Mouse (Mus musculus): Measurements from ENCODE around the gene Adcy1.
"Not testable (repeated sequence)": the region's sequence is repeated elsewhere in the genome, so short reads cannot be mapped to it uniquely, and the experiment has no call there.

The Adcy1 gene

DNA sequence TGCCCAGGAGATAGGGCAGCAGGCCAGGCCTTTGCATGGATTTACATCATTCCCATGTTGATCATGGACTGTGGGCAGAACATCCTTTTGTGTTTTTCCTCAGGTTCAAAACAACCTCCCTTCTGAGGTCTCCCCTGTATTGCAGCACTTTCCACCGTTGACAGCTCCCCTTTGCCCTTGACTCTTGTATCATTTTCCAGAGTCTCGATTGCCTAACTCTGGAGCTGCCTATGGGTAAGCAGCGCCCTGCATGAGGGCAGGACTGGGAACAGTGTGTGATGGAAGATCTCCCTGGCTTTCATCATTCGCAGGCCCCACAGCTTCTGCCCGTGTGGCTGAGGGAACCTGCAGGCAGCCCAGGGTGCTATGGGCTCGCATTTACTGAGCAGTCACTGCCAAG is 129.4 kb downstream of the Adcy1 start:
- DNase-seq, result no peak

DNA sequence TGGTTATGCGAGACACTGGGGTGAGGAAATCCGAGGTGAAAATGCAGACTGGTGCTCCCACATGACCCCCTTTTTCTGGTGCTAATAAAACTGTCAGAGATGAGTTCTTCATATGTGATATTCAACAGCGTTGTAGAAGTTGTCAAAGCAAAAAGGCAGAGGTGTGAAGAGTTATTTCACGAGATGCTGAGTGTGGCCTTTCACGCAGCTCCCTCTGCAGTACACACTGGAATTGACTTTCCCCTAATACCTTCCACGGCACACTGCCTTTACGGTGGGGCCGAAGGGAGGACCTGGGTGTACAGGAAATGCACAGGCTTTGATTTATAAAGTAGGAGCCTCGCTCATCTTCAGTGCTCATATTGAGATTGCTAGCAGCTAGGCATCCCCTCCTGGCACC is 129.8 kb downstream of the Adcy1 start:
- DNase-seq, result no peak

DNA sequence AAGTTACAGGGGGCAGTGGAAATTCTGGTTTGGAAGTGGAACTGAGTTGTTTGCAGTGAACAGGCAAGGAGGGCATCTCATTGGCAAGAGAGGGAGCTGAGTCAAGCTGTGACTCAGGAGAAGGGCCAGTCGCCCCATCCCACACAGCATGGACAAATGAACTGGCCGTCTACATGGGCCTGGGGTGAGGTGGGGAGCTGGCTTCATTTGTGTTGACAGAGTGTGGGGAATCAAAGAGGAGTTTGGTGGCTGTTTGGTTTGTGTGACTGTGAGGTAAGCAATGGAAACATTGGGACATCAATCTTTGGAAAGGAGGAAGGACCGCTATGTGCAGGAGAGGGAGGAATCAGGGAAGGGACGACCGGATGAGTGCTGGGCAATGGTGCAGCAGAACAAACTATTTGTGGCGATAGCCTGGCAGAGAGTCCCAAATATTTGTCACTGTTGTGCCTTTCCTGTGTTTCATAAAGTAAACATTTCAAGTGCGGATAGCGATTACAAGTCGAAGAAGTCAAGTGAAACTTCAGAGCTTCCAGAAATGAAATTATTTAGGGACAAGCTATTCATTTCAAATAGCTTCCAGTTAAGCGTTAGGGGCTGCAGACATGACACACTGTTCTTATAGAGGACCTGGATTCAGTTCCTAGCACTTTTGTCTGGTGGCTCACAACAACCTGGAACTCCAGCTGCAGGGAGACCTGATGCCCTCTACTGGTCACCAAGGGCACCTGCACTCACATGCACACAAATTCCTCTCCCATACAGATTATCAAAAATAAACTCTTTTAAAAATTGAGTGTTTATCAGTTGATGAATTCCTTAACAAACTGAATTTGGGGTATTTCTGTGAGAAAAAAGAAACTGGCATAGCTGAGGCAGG is 131.4 kb downstream of the Adcy1 start:
- no peak for DNase-seq

DNA sequence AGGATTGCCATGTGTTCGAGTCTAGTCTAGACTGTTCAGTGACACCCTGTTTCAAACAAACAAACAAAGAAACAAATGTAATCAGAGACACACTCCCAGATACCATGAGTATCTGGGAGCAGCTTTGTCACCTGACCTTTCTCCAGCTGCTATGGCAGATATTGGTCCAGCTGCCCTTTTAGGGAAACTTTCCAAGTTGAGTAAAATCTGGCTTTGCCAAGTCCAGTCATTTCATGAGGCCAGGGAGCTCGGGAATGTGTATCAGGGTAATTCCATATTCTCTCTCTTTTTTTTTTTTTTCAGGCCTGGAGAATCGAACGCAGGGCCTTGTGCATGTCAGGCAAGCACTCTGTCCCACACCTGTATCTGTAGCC is 132.0 kb downstream of the Adcy1 start:
- no peak for DNase-seq

DNA sequence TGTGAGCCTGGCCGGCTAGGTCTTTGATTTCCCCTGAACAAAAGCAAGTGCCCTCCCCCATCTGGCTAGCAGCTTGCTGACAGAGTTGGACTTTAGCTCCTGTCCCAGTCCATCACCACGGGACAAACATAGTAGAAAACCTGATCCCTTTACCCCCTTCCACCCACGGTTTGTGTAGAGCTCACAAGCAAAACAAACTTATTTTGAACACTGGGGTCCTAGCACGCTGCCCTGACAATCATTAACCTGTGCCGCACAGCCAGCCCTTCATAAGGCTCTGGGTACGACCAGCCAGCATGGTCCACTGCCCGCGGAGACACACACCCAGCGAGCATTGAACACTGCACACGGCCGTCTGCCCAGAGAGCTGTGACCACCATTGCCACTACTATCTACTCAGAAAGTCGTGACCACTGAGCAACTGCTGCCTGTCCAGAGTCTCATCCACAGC is 134.2 kb downstream of the Adcy1 start, which contains the start of gene Igfbp1:
Igfbp1 (plus strand) TSS at position 292 of the 451 bp plus-strand sequence.
- no peak for DNase-seq

DNA sequence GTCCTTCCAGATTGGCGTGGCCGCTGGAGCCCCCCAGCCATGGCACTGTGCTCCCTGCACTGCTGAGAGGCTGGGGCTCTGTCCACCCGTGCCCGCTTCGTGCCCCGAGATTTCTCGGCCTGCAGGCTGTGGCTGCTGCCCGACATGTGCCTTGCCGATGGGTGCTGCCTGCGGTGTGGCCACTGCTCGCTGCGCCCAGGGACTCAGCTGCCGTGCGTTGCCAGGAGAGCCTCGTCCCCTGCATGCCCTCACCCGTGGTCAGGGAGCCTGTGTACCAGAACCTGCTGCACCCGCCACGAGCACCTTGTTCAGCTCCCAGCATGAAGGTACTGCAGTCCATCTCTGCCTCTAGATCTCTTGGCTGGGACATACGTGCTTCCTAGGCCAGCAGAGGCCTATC is 134.7 kb downstream of the Adcy1 start:
- no peak for DNase-seq

DNA sequence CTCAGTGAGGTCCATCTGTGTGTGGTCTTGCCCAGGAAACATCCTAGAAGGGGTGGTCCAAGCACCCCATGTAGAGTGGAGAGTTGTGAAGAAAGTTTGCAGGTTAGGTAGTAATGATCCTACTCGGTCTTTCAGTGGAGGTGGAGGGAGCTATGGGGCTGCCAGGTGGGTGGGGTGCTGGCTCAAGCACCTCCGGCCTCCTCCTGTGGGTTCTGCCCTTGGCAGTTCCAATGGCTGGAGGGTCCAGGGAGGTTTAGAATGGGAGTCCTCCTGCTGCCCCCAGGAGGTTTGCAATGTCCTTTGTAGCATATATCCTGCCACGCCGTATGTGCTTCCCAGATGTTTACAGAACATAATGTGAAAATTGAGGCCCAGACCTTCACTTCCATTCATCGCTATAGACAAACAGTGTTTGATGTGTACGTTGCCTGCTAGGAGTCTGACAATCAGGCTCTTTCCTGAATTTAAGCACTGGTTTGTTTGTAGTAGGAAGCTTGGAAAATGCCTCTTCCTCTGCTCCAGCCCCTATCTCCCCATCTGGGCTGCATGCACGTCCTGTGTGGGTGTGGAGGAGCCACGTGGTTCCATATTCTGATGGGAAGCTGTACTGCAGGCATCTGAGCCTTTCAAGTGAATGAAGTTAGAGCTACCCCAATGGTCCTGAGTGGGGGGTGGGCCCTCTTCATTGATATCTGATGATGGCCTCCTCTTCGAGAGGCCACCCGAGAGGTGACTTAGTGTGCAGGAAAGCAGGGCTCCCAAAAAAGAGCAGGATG is 135.4 kb downstream of the Adcy1 start:
- DNase-seq, result no peak

DNA sequence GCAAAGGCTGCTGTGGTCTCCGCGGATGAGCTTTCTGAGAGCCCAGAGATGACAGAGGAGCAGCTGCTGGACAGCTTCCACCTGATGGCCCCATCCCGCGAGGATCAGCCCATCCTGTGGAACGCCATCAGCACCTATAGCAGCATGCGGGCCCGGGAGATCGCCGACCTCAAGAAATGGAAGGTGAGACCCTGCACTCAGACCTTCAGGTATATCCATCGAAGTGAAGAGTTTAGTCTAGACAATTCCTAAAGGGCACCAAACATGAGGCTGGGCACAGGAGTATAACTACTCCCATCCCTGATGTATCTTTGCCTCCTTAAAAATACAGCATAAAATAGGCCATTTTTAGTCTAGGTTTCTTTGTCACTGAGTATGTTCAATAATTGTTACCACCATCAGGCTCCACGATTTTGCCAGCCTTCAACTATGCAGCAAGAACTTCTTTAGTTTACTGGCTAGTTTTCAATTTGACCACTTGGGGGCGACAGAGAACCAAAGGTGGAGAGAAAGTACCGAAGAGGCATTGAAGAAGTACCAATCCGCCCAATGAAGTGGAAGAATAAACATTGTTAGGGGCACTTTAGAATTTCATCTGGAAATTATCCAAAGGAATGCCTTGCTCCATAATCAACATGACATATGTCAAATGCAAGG is 136.6 kb downstream of the Adcy1 start:
- peak; percentile 60 for DNase-seq

DNA sequence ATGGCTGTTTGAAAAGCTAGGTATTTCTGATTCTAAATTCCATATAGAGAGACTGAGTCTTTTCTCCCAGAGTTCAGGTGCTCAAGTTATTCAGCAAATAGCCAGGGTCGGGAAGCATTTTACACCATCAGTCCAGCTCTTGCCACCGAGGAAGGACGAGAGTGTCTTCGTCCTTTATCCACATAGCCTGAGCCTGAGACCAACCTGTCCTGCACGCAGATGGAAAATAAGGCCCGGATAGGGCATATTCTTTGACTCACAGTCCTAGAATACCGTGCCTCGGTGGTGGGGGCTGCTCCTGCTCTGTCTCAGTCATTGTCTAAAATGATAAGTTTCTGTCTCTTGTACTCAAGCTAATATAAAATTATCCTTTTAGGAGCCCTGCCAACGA is 137.1 kb downstream of the Adcy1 start:
- DNase-seq, result no peak

DNA sequence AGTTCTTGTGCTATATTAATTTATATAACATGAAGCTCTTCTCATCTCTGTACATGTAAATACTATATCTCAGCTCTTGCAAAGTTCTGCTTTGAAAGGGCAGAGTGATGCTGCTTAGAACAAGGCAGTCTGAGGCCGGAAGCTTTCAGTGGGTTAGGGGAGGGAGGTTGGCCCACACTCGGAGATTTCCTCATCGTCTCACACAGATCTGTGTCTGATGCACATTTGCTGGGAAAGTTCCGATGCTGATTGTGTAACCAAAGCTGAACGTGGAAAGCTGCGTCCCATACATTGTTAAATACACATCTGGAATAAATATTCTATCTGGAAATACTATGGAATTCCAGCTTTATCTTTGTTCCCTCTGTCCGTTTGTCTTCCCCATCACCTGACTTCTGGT is 138.9 kb downstream of the Adcy1 start:
- DNase-seq, result no peak

DNA sequence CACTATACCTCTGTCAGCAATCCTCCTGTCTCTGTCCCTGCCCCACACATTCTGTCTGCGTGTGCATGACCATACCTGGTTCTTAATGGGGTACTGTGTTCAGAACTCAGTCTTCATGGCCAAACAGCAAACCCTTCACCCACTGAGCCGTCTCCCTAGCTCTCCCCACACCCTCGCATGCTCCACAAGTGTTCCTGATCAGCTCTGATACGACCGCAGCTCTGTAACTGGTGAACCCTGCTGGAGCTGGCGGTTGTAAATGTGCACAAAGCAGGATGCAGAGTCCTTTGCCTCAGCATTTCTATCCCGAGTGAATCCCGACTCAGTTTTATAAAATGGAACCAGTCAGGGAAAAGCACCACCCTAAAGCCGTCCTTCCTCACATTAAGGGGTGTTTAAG is 140.6 kb downstream of the Adcy1 start:
- DNase-seq, result no peak

DNA sequence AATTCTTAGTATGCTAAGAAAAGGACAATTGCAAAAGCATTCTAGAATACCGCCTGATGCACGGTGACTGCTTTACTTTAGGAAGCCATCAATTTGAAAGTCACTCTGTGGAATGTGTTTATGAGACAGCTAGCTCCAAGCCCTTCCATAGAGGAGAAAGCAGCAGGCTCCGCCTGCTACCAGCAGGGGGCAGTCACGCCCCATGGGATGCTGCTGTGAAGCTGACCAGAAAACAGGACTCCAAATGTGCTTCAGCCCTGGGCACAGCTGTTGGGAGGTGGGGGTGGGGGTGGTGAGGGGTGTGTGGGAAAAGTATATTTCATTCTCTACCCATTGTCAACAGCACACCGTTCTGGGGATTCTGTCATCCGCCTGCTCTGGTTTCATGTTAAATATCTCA is 147.1 kb downstream of the Adcy1 start:
- DNase-seq, result peak; percentile 72

DNA sequence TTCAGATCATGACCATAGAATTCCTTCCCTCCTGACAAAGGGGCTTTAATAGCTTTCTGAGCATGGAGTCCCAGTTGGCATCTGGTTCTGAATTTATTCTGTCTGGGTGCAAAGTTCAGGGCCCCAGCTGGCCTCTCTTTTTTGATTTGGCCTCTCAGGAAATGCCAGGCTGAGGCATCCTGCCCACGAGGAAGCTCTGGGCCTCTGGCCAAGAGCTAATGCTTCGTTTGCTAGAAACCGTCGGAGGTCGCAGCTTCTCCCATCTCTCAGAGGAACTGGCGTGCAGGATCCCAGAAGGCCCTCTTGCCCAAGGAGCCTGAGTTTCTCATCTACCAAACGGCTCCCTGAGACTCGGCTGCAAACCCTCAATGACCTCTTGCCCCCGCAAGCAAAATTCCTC is 147.9 kb downstream of the Adcy1 start:
- DNase-seq, result no peak

DNA sequence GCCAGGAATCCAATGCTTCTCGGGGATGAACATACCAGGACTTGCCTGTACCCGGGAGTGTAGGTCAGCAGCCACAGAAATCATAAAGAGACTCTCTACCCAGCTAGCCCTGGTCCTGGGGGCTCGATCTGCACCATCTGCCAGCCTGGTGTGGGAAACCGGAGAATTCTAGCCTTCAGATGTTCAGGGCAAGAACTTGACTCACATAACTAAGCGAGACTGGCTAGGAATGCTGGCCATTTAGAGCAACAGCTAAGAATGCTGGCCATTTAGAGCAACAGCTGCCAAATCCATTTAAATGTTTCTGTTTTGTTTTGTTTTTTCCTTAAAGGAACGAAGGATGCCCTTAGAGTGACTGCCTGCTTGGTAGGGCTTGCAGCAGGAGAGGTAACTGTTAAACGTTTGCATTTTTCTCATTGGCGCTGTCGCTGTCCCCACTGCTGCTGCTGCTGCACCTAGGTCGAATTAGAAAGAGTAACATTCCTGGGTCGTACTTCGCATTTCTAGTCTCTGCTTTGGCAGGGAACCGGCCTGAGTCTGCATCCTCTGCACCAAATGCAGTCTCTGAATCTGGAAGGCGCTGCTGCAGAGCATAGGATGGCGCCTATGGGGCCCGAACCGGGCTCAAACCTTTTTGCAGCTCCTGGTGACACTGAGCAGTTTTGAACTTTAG is 149.0 kb downstream of the Adcy1 start:
- no peak for DNase-seq

DNA sequence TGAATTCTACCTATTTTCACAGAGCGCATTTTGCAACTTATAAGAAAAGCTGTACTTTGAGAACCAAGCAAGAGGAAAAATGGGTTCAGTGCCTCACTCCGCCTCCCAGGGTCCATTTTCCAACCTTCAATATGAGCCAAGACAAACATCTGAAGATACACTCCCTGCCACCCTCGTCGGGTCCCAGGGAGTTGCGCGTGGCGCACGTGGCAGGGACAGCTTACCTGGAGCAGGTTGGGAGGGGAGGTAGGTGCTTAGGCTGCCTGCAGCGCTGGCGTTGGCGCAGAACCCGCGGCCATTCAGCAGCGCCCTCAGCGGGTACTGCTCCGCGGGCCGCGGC is 149.8 kb downstream of the Adcy1 start:
- no peak for DNase-seq

DNA sequence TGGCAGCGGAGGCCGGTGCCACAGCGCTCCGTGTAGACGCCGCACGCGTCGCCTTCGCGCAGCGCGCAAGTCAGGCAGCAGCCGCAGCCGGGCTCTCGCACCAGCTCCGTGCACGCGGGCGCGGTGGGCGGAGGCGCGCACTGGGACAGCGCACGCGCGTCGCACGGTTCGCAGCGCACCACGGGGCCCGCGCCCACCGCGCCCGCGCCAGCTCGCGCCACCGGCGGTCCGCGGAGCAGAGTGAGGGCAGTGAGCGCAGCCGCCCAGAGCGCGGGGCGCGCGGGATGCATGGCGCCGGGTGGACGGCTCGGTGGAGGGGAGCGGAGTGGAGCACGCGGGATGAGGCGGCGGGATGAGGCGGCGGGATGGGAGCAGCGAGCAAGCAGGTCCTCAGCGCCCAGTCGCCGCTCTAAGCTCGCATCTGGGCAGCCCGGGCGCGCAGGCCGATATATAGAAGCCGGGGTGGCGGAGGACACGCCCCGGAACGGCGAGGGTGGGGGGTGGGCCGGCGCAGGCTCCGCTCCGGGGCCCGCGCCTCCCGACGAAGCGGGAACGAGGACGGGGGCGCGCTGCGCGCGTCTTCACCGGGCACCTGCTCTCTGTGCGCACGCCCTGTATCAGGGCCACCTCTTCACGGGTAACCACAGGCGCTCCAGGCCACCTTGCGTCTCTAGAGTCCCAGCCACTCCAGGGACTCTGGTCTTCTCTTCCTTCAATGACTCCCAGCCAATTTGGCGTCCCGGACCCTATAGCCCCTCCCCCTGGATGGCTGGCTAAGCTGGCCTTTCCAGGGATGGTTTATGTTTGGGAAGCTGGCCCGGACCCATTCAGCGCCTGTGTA is 150.4 kb downstream of the Adcy1 start, which contains the start of gene Igfbp3:
Igfbp3 (minus strand) TSS at position 423 of the 841 bp plus-strand sequence.
- no peak for DNase-seq

DNA sequence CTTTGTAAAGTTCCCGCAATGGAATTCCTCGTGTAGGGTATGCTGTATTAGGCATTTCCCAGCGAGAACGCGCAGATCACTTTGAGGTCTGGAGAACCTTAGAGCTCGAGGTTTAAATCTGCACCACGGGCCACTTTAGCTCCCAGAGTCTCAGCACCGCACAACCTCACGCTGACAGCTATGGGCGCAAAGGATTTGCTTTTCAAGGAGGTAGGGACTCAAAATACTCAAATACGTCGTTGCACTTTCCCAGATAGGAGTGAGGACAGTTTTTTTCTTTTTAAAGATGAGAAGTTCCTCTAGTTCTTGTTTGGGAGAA is 151.0 kb downstream of the Adcy1 start:
- DNase-seq, result no peak

DNA sequence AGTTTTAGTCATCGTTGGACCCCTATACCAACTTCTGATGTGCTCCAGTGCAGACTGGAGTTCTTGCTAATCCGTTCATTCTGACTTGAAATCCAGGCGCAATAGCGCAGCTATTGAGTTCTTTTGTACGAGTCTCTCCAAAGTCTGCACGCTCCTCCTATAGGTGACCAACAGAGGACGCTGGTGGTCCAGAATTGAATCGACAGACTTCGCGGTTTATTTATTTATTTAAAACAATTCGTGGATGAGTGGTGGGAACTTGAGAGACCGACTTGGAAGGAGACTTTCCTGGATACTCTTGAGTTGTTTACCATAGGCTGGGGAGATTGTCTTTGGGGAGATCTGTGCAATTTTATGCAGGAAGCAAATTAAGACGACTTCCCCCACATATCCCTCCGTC is 151.5 kb downstream of the Adcy1 start:
- peak; percentile 53 for DNase-seq

DNA sequence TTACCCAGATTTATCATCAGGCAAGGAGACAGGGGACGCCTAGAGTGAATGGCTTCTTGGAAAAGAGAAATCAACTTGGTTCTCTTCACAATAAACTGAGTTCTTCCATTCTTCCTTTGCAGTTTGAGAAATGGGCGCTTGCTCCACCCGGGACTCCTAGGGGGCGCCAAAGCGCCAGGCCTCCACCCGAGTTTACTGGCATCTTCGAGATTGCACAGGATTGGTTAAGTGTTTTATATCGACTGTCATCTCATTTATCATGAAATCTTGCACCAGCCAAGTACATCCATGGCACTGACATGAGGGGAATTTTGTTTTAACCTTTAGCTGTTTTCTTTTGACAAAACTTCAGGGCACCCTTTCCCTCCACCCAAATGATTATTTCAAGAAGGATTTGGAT is 152.4 kb downstream of the Adcy1 start:
- peak; percentile 74 for DNase-seq

DNA sequence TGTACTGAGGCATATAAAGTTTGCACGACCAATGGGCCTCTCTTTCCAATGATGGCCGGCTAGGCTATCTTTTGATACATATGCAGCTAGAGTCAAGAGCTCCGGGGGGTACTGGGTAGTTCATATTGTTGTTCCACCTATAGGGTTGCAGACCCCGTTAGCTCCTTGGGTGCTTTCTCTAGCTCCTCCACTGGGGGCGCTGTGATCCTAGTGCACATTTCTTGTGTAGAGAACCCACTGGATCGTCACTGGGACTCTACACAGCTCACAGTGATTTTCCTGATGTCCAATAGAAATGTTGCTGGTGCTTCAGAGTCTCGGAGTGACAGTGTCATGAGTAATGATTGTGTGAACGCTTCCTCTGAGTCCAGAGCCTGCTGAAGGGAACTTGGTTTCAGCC is 158.5 kb downstream of the Adcy1 start:
- not testable (repeated sequence) for DNase-seq

DNA sequence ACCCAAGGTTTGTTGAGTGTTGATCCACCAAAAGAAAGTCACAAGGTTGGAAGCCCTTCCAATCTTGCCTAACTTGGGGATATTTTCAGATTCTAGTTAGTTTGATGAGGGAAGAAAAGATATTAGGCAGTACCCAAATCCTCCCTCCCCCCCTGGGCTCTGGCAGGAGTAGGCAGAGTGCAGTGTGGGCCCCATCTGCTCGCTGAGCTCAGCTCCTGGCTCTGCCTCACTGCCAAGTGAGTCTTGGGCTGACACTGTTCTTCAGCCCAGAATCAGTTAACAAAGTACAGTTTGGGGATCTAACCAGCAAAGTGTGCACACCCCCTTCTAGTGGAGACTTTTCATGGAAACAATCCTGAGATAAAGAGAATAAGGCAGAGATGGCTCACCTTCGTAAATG is 162.9 kb downstream of the Adcy1 start:
- DNase-seq, result no peak

All from lung, postnatal 36 days (tissue).